Mouse (Mus musculus) CH12.LX (cell line): Measurements from ENCODE around the gene Vti1a. TPM values are rescaled to one million over a fixed set of nuclear protein-coding genes. Genes with fewer than 3 reads are reported as not detected.

Experiments used
- DNase-seq: peaks from one replicate; pipeline ENCODE4 v3.0.0-alpha.2; 2013; ENCODE audit errors: extremely low read depth
- H3K27ac ChIP-seq: 2 replicates; pipeline ENCODE4 v1.5.1; 2012; ENCODE audit warnings: low read depth, mild to moderate bottlenecking, control low read depth, moderate library complexity; ENCODE audit not compliant: insufficient read depth
- H3K27me3 ChIP-seq: replicated peaks from 2 replicates; pipeline ENCODE3; 2012; ENCODE audit warnings: inconsistent platforms
- H3K36me3 ChIP-seq, 2 experiments: replicated peaks in 1 of 2; 2 replicates each; pipeline versions ENCODE3 to v1.6.1; 2012; ENCODE audit warnings: inconsistent platforms in 1 of 2, low read length in 1 of 2, mild to moderate bottlenecking in 1 of 2, mixed read lengths in 1 of 2, moderate library complexity in 1 of 2; ENCODE audit not compliant: control insufficient read depth in 1 of 2, insufficient read depth in 1 of 2
- H3K4me1 ChIP-seq, 2 experiments: 2 replicates each; pipeline ENCODE4 v1.6.1; 2012; ENCODE audit warnings: inconsistent platforms in 1 of 2, moderate library complexity in 1 of 2; ENCODE audit not compliant: insufficient read depth in 2 of 2, control insufficient read depth in 1 of 2
- H3K4me2 ChIP-seq: 2 replicates; pipeline ENCODE4 v1.6.1; 2012; ENCODE audit warnings: low read depth, mild to moderate bottlenecking, control low read depth; ENCODE audit not compliant: poor library complexity, insufficient read depth, severe bottlenecking
- H3K4me3 ChIP-seq, 3 experiments: fragments of 150-350 bp in 1 of 3; sonication (generic) in 1 of 3; replicated peaks in 1 of 3; 2 replicates each; pipeline versions ENCODE3 to v1.5.1; 2011 to 2012; ENCODE audit warnings: low read depth in 2 of 3, low read length in 2 of 3, mild to moderate bottlenecking in 2 of 3, moderate library complexity in 2 of 3, control low read depth in 1 of 3, improper control_type of control experiment in 1 of 3, inconsistent platforms in 1 of 3, mixed read lengths in 1 of 3; ENCODE audit not compliant: poor library complexity in 1 of 3
- H3K79me2 ChIP-seq: replicated peaks from 2 replicates; pipeline ENCODE4 v1.6.1; 2012; ENCODE audit warnings: mild to moderate bottlenecking, moderate library complexity; ENCODE audit not compliant: control insufficient read depth, poor library complexity, insufficient read depth, severe bottlenecking; ENCODE audit errors: extremely low read depth
- H3K9ac ChIP-seq: 2 replicates; pipeline ENCODE4 v1.6.1; 2012; ENCODE audit warnings: low read depth, mild to moderate bottlenecking, control low read depth, moderate library complexity; ENCODE audit not compliant: insufficient read depth
- H3K9me3 ChIP-seq: replicated peaks from 2 replicates; pipeline ENCODE3; 2012; ENCODE audit warnings: low read length, inconsistent platforms, mixed read lengths
- CHD2 ChIP-seq: IDR thresholded peaks from 2 replicates; pipeline ENCODE4 v1.6.1; 2011; ENCODE audit warnings: low read length, improper control_type of control experiment
- ELF1 ChIP-seq: IDR thresholded peaks from 2 replicates; pipeline ENCODE4 v1.6.1; 2014; ENCODE audit warnings: low read depth, mild to moderate bottlenecking, inconsistent platforms, low read length, improper control_type of control experiment
- EP300 ChIP-seq: IDR thresholded peaks from 2 replicates; pipeline ENCODE4 v1.6.1; 2011; ENCODE audit warnings: low read length, improper control_type of control experiment
- ETS1 ChIP-seq: conservative IDR thresholded peaks from 2 replicates; pipeline ENCODE4 v1.6.1; 2012; ENCODE audit warnings: low read depth, mild to moderate bottlenecking, inconsistent platforms, low read length, improper control_type of control experiment, moderate library complexity
- GABPA ChIP-seq: IDR thresholded peaks from 2 replicates; pipeline ENCODE4 v1.6.1; 2012; ENCODE audit warnings: low read depth, low read length, improper control_type of control experiment, inconsistent platforms; ENCODE audit not compliant: insufficient replicate concordance
- HCFC1 ChIP-seq: IDR thresholded peaks from 2 replicates; pipeline ENCODE4 v1.6.1; 2012; ENCODE audit warnings: low read depth, mild to moderate bottlenecking, inconsistent platforms, low read length, improper control_type of control experiment
- IRF4 ChIP-seq: IDR thresholded peaks from 2 replicates; pipeline ENCODE4 v1.6.1; 2014; ENCODE audit warnings: low read depth, mild to moderate bottlenecking, inconsistent platforms, low read length, improper control_type of control experiment
- JUN ChIP-seq: IDR thresholded peaks from 2 replicates; pipeline ENCODE4 v1.6.1; 2011; ENCODE audit warnings: low read depth, mild to moderate bottlenecking, low read length, improper control_type of control experiment, moderate library complexity; ENCODE audit not compliant: insufficient read depth
- KAT2A ChIP-seq: IDR thresholded peaks from 2 replicates; pipeline ENCODE4 v1.6.1; 2012; ENCODE audit warnings: low read length, improper control_type of control experiment, inconsistent platforms; ENCODE audit not compliant: insufficient replicate concordance
- MAX ChIP-seq: IDR thresholded peaks from 2 replicates; pipeline ENCODE4 v1.6.1; 2011; ENCODE audit warnings: low read length, improper control_type of control experiment
- MAZ ChIP-seq: IDR thresholded peaks from 2 replicates; pipeline ENCODE4 v1.6.1; 2012; ENCODE audit warnings: low read depth, mild to moderate bottlenecking, inconsistent platforms, low read length, improper control_type of control experiment, moderate library complexity
- MEF2A ChIP-seq: IDR thresholded peaks from 2 replicates; pipeline ENCODE4 v1.6.1; 2014; ENCODE audit warnings: low read depth, mild to moderate bottlenecking, inconsistent platforms, low read length, improper control_type of control experiment, borderline replicate concordance
- MXI1 ChIP-seq: IDR thresholded peaks from 2 replicates; pipeline ENCODE4 v1.6.1; 2011; ENCODE audit warnings: mild to moderate bottlenecking, low read depth, low read length, improper control_type of control experiment
- RCOR1 ChIP-seq: conservative IDR thresholded peaks from 2 replicates; pipeline ENCODE4 v1.6.1; 2012; ENCODE audit warnings: low read depth, mild to moderate bottlenecking, inconsistent platforms, low read length, improper control_type of control experiment
- SIN3A ChIP-seq: IDR thresholded peaks from 2 replicates; pipeline ENCODE4 v1.6.1; 2012; ENCODE audit warnings: low read length, improper control_type of control experiment, inconsistent platforms
- SMC3 ChIP-seq: IDR thresholded peaks from 2 replicates; pipeline ENCODE4 v1.6.1; 2011; ENCODE audit warnings: low read depth, low read length, improper control_type of control experiment
- TBP ChIP-seq: conservative IDR thresholded peaks from 2 replicates; pipeline ENCODE4 v1.6.1; 2011; ENCODE audit warnings: low read depth, low read length, improper control_type of control experiment
- TCF12 ChIP-seq: IDR thresholded peaks from 2 replicates; pipeline ENCODE4 v1.6.1; 2014; ENCODE audit warnings: low read depth, mild to moderate bottlenecking, inconsistent platforms, low read length, improper control_type of control experiment
- USF1 ChIP-seq: IDR thresholded peaks from 2 replicates; pipeline ENCODE4 v1.6.1; 2014; ENCODE audit warnings: low read depth, mild to moderate bottlenecking, inconsistent platforms, low read length, improper control_type of control experiment
- ZC3H11A ChIP-seq: IDR thresholded peaks from 2 replicates; pipeline ENCODE4 v1.6.1; 2012; ENCODE audit warnings: low read depth, mild to moderate bottlenecking, inconsistent platforms, low read length, improper control_type of control experiment
- dilution Hi-C: fragments of 300-500 bp; cut with MboI; formaldehyde crosslinking; loops from 2 replicates; pipeline ENCODE4 v1.14.3; 2020; ENCODE audit warnings: low sequenced_read_pairs; ENCODE audit not compliant: extremely low pct_unique_long_range_greater_than_20kb, extremely low pct_ligation_motif_present
- in situ Hi-C: fragments of 300-500 bp; cut with MboI; formaldehyde crosslinking; loops from 3 replicates; pipeline ENCODE4 v1.14.3; 2019; ENCODE audit warnings: low sequenced_read_pairs, low pct_ligation_motif_present, low pct_unique_long_range_greater_than_20kb, mixed read lengths
- polyA plus RNA-seq: library from polyadenylated mRNA; unstranded; fragments of >175 nt; gene quantifications from 2 replicates; pipeline ENCODE4 v1.2.1, GENCODE M21; 2012; ENCODE audit warnings: low read depth; ENCODE audit not compliant: insufficient read length
- total RNA-seq, 2 experiments: library from RNA; depleted of rRNA; stranded (reverse); fragments of 300-350 nt in 1 of 2; fragments of >200 nt in 1 of 2; gene quantifications; 2 replicates each; pipeline ENCODE4 v1.2.3; 2012 to 2014

Vti1a gene
- total and polyA plus RNA-seq, 3 experiments = 22.3 to 27.6 (median 23.5) TPM

- TF ChIP-seq MXI1 (peak; percentile 36; the same call in 1 of the 2 replicates), MEF2A (no peak), GABPA (no peak), TBP (no peak), TCF12 (no peak), ELF1 (no peak), CHD2 (no peak)
Measured at GRCm38 (mm10) chr19:55651017-55651416, 334.9 kb downstream of the Vti1a start (continued).

GRCm38 (mm10) chr19:55652693-55653265 lies 336.7 kb downstream of the Vti1a start:
- H3K4me1 ChIP-seq = peaks cover 13 to 31% of the 10 kb centered on the region in 2 experiments
- in situ Hi-C loops (no loop called here), dilution Hi-C loops (no loop called here)
- H3K4me2 ChIP-seq = no peak overlapping the region
- H3K79me2 ChIP-seq = no peaks in the 10 kb centered on the region
- H3K9me3 ChIP-seq = no peaks in the 10 kb centered on the region
- no peak for TF ChIP-seq KAT2A
- no peak for TF ChIP-seq JUN
- no peak for TF ChIP-seq USF1
- TF ChIP-seq ZC3H11A = no peak
- TF ChIP-seq HCFC1 = no peak
- no peak for TF ChIP-seq MAX
- no peak; the same call in 1 of the 2 replicates for TF ChIP-seq ETS1
- TF ChIP-seq SMC3 = no peak
- TF ChIP-seq SIN3A = no peak
- TF ChIP-seq RCOR1 = no peak
- no peak overlapping the region for H3K27ac ChIP-seq
- no peak for DNase-seq
- peaks cover 18% of the 10 kb centered on the region for H3K27me3 ChIP-seq
- no peaks in the 10 kb centered on the region for H3K36me3 ChIP-seq
- H3K9ac ChIP-seq = no peak overlapping the region
- H3K4me3 ChIP-seq = no peak overlapping the region

- Histone ChIP-seq H3K79me2 (no peaks in the 10 kb centered on the region), H3K9ac (no peak overlapping the region), H3K4me3 (no peak overlapping the region), H3K27me3 (peaks cover 25% of the 10 kb centered on the region), H3K4me2 (no peak overlapping the region), H3K36me3 (no peaks in the 10 kb centered on the region), H3K27ac (no peak overlapping the region), H3K9me3 (no peaks in the 10 kb centered on the region), H3K4me1 (peaks cover 2 to 4% of the 10 kb centered on the region in 2 experiments; a peak in 3 of 4 replicates)
- dilution Hi-C loops = no loop called here
- in situ Hi-C loops = no loop called here
- TF ChIP-seq HCFC1 (no peak), MAZ (no peak), IRF4 (peak; percentile 81), ETS1 (0 out of 2 replicates have a peak, but pooled peaks have one; percentile 18), EP300 (0 out of 2 replicates have a peak, but pooled peaks have one; percentile 33), MEF2A (no peak)
- no peak for DNase-seq
Measured at GRCm38 (mm10) chr19:55660165-55660564, 344.1 kb downstream of the Vti1a start.
